Mouse (Mus musculus): ENCODE results near the gene G530012D18Rik. TPM values are rescaled to one million over a fixed set of nuclear protein-coding genes. Genes with fewer than 3 reads are reported as not detected.
"Not testable (repeated sequence)": the region's sequence is repeated elsewhere in the genome, so short reads cannot be mapped to it uniquely, and the experiment has no call there.

G530012D18Rik gene
- total RNA-seq (2022) = not detected

- not testable (repeated sequence) for DNase-seq (ENCODE audit: low spot score)
These were observed at the start of gene G530012D18Rik for GRCm38 (mm10) chr1:85575376-85575775. G530012D18Rik (plus strand) TSS chr1:85575676.

- not testable (repeated sequence) for DNase-seq (ENCODE audit: low spot score)
These were observed 49.1 kb upstream of the G530012D18Rik start for GRCm38 (mm10) chr1:85526401-85526800.

GRCm38 (mm10) chr1:85528451-85529110 is 46.9 kb upstream of the G530012D18Rik start:
- not testable (repeated sequence) for DNase-seq (ENCODE audit: low spot score)

- DNase-seq (ENCODE audit: low spot score) = not testable (repeated sequence)
These were observed 31.7 kb upstream of the G530012D18Rik start for GRCm38 (mm10) chr1:85543818-85544217.

GRCm38 (mm10) chr1:85546442-85546841 is 29.0 kb upstream of the G530012D18Rik start:
- DNase-seq (ENCODE audit: low spot score) = not testable (repeated sequence)

- DNase-seq (ENCODE audit: low spot score) = not testable (repeated sequence)
These were observed 20.2 kb upstream of the G530012D18Rik start for GRCm38 (mm10) chr1:85555261-85555660.

GRCm38 (mm10) chr1:85573554-85573953 is 1.9 kb upstream of the G530012D18Rik start:
- DNase-seq (ENCODE audit: low spot score) = not testable (repeated sequence)

- DNase-seq (ENCODE audit: low spot score) = not testable (repeated sequence)
These were observed 3.0 kb downstream of the G530012D18Rik start for GRCm38 (mm10) chr1:85578372-85579010.

GRCm38 (mm10) chr1:85579199-85580147 is 4.0 kb downstream of the G530012D18Rik start:
- DNase-seq (ENCODE audit: low spot score) = not testable (repeated sequence)

- DNase-seq (ENCODE audit: low spot score) = not testable (repeated sequence)
These were observed 4.7 kb downstream of the G530012D18Rik start for GRCm38 (mm10) chr1:85580148-85580534.

- not testable (repeated sequence) for DNase-seq (ENCODE audit: low spot score)
These were observed 5.1 kb downstream of the G530012D18Rik start for GRCm38 (mm10) chr1:85580578-85580977.

- DNase-seq (ENCODE audit: low spot score) = not testable (repeated sequence)
These were observed 6.0 kb downstream of the G530012D18Rik start for GRCm38 (mm10) chr1:85581518-85581917.

GRCm38 (mm10) chr1:85588697-85589096 is 13.2 kb downstream of the G530012D18Rik start:
- DNase-seq (ENCODE audit: low spot score) = not testable (repeated sequence)

GRCm38 (mm10) chr1:85592526-85592925 is 17.1 kb downstream of the G530012D18Rik start:
- not testable (repeated sequence) for DNase-seq (ENCODE audit: low spot score)

- DNase-seq (ENCODE audit: low spot score) = not testable (repeated sequence)
These were observed 23.0 kb downstream of the G530012D18Rik start, which contains the start of gene Sp110 for GRCm38 (mm10) chr1:85598271-85599012. Sp110 (minus strand) TSS chr1:85598817.

- not testable (repeated sequence) for DNase-seq (ENCODE audit: low spot score)
These were observed 24.6 kb downstream of the G530012D18Rik start, which contains the start of gene Sp140 for GRCm38 (mm10) chr1:85600078-85600477. Sp140 (plus strand) TSS chr1:85600378.

- DNase-seq (ENCODE audit: low spot score) = peak; percentile 48
These were observed 25.3 kb downstream of the G530012D18Rik start for GRCm38 (mm10) chr1:85600794-85601193.

GRCm38 (mm10) chr1:85604341-85604740 is 28.9 kb downstream of the G530012D18Rik start:
- DNase-seq (ENCODE audit: low spot score) = not testable (repeated sequence)

- not testable (repeated sequence) for DNase-seq (ENCODE audit: low spot score)
These were observed 32.9 kb downstream of the G530012D18Rik start for GRCm38 (mm10) chr1:85608361-85608760.

GRCm38 (mm10) chr1:85610581-85610980 is 35.1 kb downstream of the G530012D18Rik start:
- not testable (repeated sequence) for DNase-seq (ENCODE audit: low spot score)

GRCm38 (mm10) chr1:85615096-85615495 is 39.6 kb downstream of the G530012D18Rik start:
- not testable (repeated sequence) for DNase-seq (ENCODE audit: low spot score)

All from heart, adult 8-10 months (tissue).